8 mouse cellular contexts compared by ENCODE assay signal in genomic region chr13:32213702-32214452, GRCm38 (mm10).
DNase-seq lines count a peak whose midpoint lies in the region; ATAC-seq and TF ChIP-seq lines count a peak whose summit lies in the region.

No protein-coding gene starts in this region.

- H3K79me2 ChIP-seq in liver, adult 2 months (ENCODE audit: control insufficient read depth, insufficient read depth, low read length) = no peaks in the 10 kb centered on the region

- no peaks in the 10 kb centered on the region for H3K36me3 ChIP-seq in liver, adult 2 months (ENCODE audit: control insufficient read depth, insufficient read depth, low read length)
- H3K36me3 ChIP-seq in liver, embryonic 12.5 days = no peaks in the 10 kb centered on the region
- H3K36me3 ChIP-seq in embryonic facial prominence, embryonic 10.5 days (replicated peaks) = no peaks in the 10 kb centered on the region
- no peaks in the 10 kb centered on the region for H3K36me3 ChIP-seq in limb, embryonic 14.5 days (ENCODE audit: control insufficient read depth, insufficient read depth, low read length)
- no peaks in the 10 kb centered on the region for H3K36me3 ChIP-seq in neural tube, embryonic 15.5 days

- no peaks in the 10 kb centered on the region for H3K27me3 ChIP-seq in liver, adult 2 months (ENCODE audit: control insufficient read depth, insufficient read depth, low read length)
- no peaks in the 10 kb centered on the region for H3K27me3 ChIP-seq in liver, embryonic 12.5 days (replicated peaks)
- H3K27me3 ChIP-seq in embryonic facial prominence, embryonic 10.5 days (replicated peaks; ENCODE audit: low read depth, poor library complexity, severe bottlenecking) = no peaks in the 10 kb centered on the region
- no peaks in the 10 kb centered on the region; the same call in 1 of the 2 replicates for H3K27me3 ChIP-seq in limb, embryonic 14.5 days (ENCODE audit: control insufficient read depth, insufficient read depth, low read length)
- no peaks in the 10 kb centered on the region for H3K27me3 ChIP-seq in neural tube, embryonic 15.5 days (replicated peaks)

- ATAC-seq in liver, embryonic 12.5 days = no peak
- peak; percentile 44 to 75 for ATAC-seq in hematopoietic stem cell, adult 5-6 weeks (replicated peaks in 1 of 2; ENCODE audit: insufficient read depth in 1 of 2, low FRiP score in 2 of 2, low TSS enrichment in 1 of 2, low read depth in 1 of 2, poor library complexity in 2 of 2, severe bottlenecking in 2 of 2)
- ATAC-seq in limb, embryonic 14.5 days (ENCODE audit: low FRiP score, low read depth) = no peak
- ATAC-seq in neural tube, embryonic 15.5 days (ENCODE audit: low FRiP score) = peak; percentile 45; the same call in 1 of the 2 replicates

- H3K9ac ChIP-seq in liver, adult 2 months (ENCODE audit: low read depth, low read length) = no peak overlapping the region
- H3K9ac ChIP-seq in liver, embryonic 12.5 days = no peak overlapping the region
- H3K9ac ChIP-seq in limb, embryonic 14.5 days (ENCODE audit: low read depth, low read length, severe bottlenecking) = no peak overlapping the region
- H3K9ac ChIP-seq in neural tube, embryonic 15.5 days (replicated peaks) = no peak overlapping the region

- H3K4me2 ChIP-seq in liver, embryonic 12.5 days = no peak overlapping the region
- H3K4me2 ChIP-seq in limb, embryonic 14.5 days (replicated peaks; ENCODE audit: low read depth, low read length, severe bottlenecking) = no peak overlapping the region
- no peak overlapping the region for H3K4me2 ChIP-seq in neural tube, embryonic 15.5 days

- H3K4me1 ChIP-seq in liver, adult 2 months (ENCODE audit: control insufficient read depth, insufficient read depth, low read length) = peaks cover 3% of the 10 kb centered on the region; the same call in 1 of the 2 replicates
- H3K4me1 ChIP-seq in liver, embryonic 12.5 days = no peaks in the 10 kb centered on the region
- H3K4me1 ChIP-seq in embryonic facial prominence, embryonic 10.5 days = peaks cover 6% of the 10 kb centered on the region; the same call in 1 of the 2 replicates
- H3K4me1 ChIP-seq in limb, embryonic 14.5 days (ENCODE audit: control insufficient read depth, insufficient read depth, low read length) = no peaks in the 10 kb centered on the region
- no peaks in the 10 kb centered on the region for H3K4me1 ChIP-seq in neural tube, embryonic 15.5 days

- TF ChIP-seq POLR2A in liver, adult 2 months (IDR thresholded peaks at IDR 0.05; ENCODE audit: extremely low read depth, insufficient read depth, low read length) = no peak
- TF ChIP-seq POLR2A in limb, embryonic 14.5 days (IDR thresholded peaks at IDR 0.05; ENCODE audit: borderline replicate concordance, extremely low read depth, insufficient read depth, insufficient read length) = no peak

- peak; percentile 23 for DNase-seq in liver, adult 2 months (ENCODE audit: extremely low read depth, low read depth, low spot score)
- DNase-seq in NIH3T3 (ENCODE audit: low read depth) = peak; percentile 73
- DNase-seq in embryonic facial prominence, embryonic 10.5 days (ENCODE audit: low spot score) = peak; percentile 44
- peak; percentile 58 for DNase-seq in limb, embryonic 14.5 days (ENCODE audit: low spot score)
- no peak for DNase-seq in urinary bladder, postnatal 25 days (ENCODE audit: low spot score)

- TF ChIP-seq CTCF in liver, adult 2 months (IDR thresholded peaks at IDR 0.05; ENCODE audit: low read depth, low read length) = peak; percentile 60

- H3K27ac ChIP-seq in liver, adult 2 months (replicated peaks; ENCODE audit: insufficient read depth, low read depth, low read length) = no peak overlapping the region
- no peak overlapping the region for H3K27ac ChIP-seq in liver, embryonic 12.5 days
- H3K27ac ChIP-seq in embryonic facial prominence, embryonic 10.5 days (replicated peaks) = no peak overlapping the region
- no peak overlapping the region for H3K27ac ChIP-seq in limb, embryonic 14.5 days (replicated peaks; ENCODE audit: low read depth, low read length)
- no peak overlapping the region for H3K27ac ChIP-seq in neural tube, embryonic 15.5 days (replicated peaks)

- H3K4me3 ChIP-seq in liver, adult 2 months (ENCODE audit: insufficient read depth, low read depth, low read length) = no peak overlapping the region
- no peak overlapping the region for H3K4me3 ChIP-seq in liver, embryonic 12.5 days
- no peak overlapping the region for H3K4me3 ChIP-seq in embryonic facial prominence, embryonic 10.5 days
- H3K4me3 ChIP-seq in limb, embryonic 14.5 days (replicated peaks; ENCODE audit: low read length) = no peak overlapping the region
- no peak overlapping the region for H3K4me3 ChIP-seq in neural tube, embryonic 15.5 days (replicated peaks)

- H3K9me3 ChIP-seq in liver, embryonic 12.5 days (replicated peaks) = no peaks in the 10 kb centered on the region
- H3K9me3 ChIP-seq in embryonic facial prominence, embryonic 10.5 days = no peaks in the 10 kb centered on the region
- no peaks in the 10 kb centered on the region for H3K9me3 ChIP-seq in limb, embryonic 14.5 days (ENCODE audit: control insufficient read depth, low read length)
- no peaks in the 10 kb centered on the region for H3K9me3 ChIP-seq in neural tube, embryonic 15.5 days (replicated peaks)

- 62% methylated on average over 9 of the region's 9 CpGs for whole genome bisulfite sequencing in liver, adult 2 months
- 48% methylated on average over 9 of the region's 9 CpGs for WGBS in liver, embryonic 12.5 days (ENCODE audit: insufficient replicate concordance)
- 31% methylated on average over 9 of the region's 9 CpGs for WGBS in embryonic facial prominence, embryonic 10.5 days
- 50% methylated on average over 9 of the region's 9 CpGs for WGBS in limb, embryonic 14.5 days
- WGBS in neural tube, embryonic 15.5 days = 57% methylated on average over 9 of the region's 9 CpGs

Comparison
In these comparisons a context has a peak if more than half of its experiments do, and no peak if none do; other contexts are left out.
1. ATAC-seq: peak in hematopoietic stem cell, adult 5-6 weeks (2 of 2) and neural tube, embryonic 15.5 days (single experiment); none in liver, embryonic 12.5 days (single experiment) and limb, embryonic 14.5 days (single experiment).